Comparison of ENCODE assay signal across 11 mouse cellular contexts in genomic region chr12:108958991-108959638, GRCm38 (mm10).
DNase-seq lines count a peak whose midpoint lies in the region; ATAC-seq lines count a peak whose summit lies in the region.
"Had no signal": no experiment of that assay in that cellular context is flagged by ENCODE, and none has a peak within 500 bp of the region (broad histone marks: within the 10 kb centered on the region; RNA-seq: fewer than 3 reads in every experiment).

No protein-coding gene starts in this region.

- H3K4me2 ChIP-seq in embryonic facial prominence, embryonic 13.5 days = peak overlapping the region; percentile 62
- peak overlapping the region; percentile 48 for H3K4me2 ChIP-seq in limb, embryonic 11.5 days (ENCODE audit: low read depth, severe bottlenecking)

- peaks cover 42% of the 10 kb centered on the region for H3K27me3 ChIP-seq in embryonic facial prominence, embryonic 13.5 days
- no peaks in the 10 kb centered on the region; the same call in 1 of the 2 replicates for H3K27me3 ChIP-seq in limb, embryonic 11.5 days (ENCODE audit: control insufficient read depth, insufficient read depth, low read length)
- H3K27me3 ChIP-seq: Patski had no signal

- peak overlapping the region; percentile 34 for H3K4me3 ChIP-seq in embryonic facial prominence, embryonic 13.5 days
- peak overlapping the region; percentile 14; the same call in 1 of the 2 replicates for H3K4me3 ChIP-seq in limb, embryonic 11.5 days (ENCODE audit: low read depth, low read length)

- 4% methylated on average over 23 of the region's 23 CpGs for WGBS in embryonic facial prominence, embryonic 13.5 days
- WGBS in limb, embryonic 11.5 days = 2% methylated on average over 23 of the region's 23 CpGs

- no peaks in the 10 kb centered on the region for H3K9me3 ChIP-seq in embryonic facial prominence, embryonic 13.5 days
- H3K9me3 ChIP-seq in limb, embryonic 11.5 days (ENCODE audit: control insufficient read depth, low read length) = no peaks in the 10 kb centered on the region

- H3K9ac ChIP-seq in embryonic facial prominence, embryonic 13.5 days = peak overlapping the region; percentile 46; the same call in 1 of the 2 replicates
- 0 out of 2 replicates have a peak overlapping the region, but pooled peaks have one; percentile 12 for H3K9ac ChIP-seq in limb, embryonic 11.5 days (ENCODE audit: low read length)

- H3K36me3 ChIP-seq in embryonic facial prominence, embryonic 13.5 days = no peaks in the 10 kb centered on the region
- no peaks in the 10 kb centered on the region for H3K36me3 ChIP-seq in limb, embryonic 11.5 days (ENCODE audit: control insufficient read depth, insufficient read depth, low read length)

- DNase-seq in kidney, postnatal 4 days = peak; percentile 32 to 49
- DNase-seq in kidney, postnatal 10 days = no peak
- peak; percentile 56 for DNase-seq in limb, embryonic 11.5 days (ENCODE audit: low spot score)
- peak; percentile 89 for DNase-seq in retina, postnatal 1 day
- no peak for DNase-seq in urinary bladder, postnatal 25 days (ENCODE audit: low spot score)
- DNase-seq: lung, postnatal 4 days; thymus, adult 2 months had no signal

- ATAC-seq in embryonic facial prominence, embryonic 13.5 days (ENCODE audit: insufficient number of reproducible peaks, insufficient read depth, low FRiP score, low TSS enrichment, low read depth) = no peak
- no peak; the same call in 1 of the 2 replicates for ATAC-seq in limb, embryonic 11.5 days (ENCODE audit: insufficient number of reproducible peaks, low FRiP score, low TSS enrichment, low read depth)
- no peak for ATAC-seq in erythroid progenitor cell, adult 5-6 weeks (replicated peaks; ENCODE audit: low FRiP score, poor library complexity, severe bottlenecking)
- ATAC-seq in monocyte, adult 5-6 weeks (replicated peaks; ENCODE audit: insufficient number of reproducible peaks, low FRiP score, low TSS enrichment, poor library complexity, severe bottlenecking) = no peak
- ATAC-seq: Patski had no signal

- H3K27ac ChIP-seq in embryonic facial prominence, embryonic 13.5 days = no peak overlapping the region
- no peak overlapping the region for H3K27ac ChIP-seq in limb, embryonic 11.5 days (replicated peaks; ENCODE audit: low read depth, low read length)

- peaks cover 48% of the 10 kb centered on the region for H3K4me1 ChIP-seq in embryonic facial prominence, embryonic 13.5 days
- H3K4me1 ChIP-seq in limb, embryonic 11.5 days (ENCODE audit: control insufficient read depth, insufficient read depth, low read length) = peaks cover 10% of the 10 kb centered on the region

Comparison
In these comparisons a context has a peak if more than half of its experiments do, and no peak if none do; other contexts are left out.
1. DNase-seq: peak in kidney, postnatal 4 days (2 of 2), limb, embryonic 11.5 days (single experiment) and retina, postnatal 1 day (single experiment); none in kidney, postnatal 10 days (single experiment) and urinary bladder, postnatal 25 days (single experiment).